Mouse (Mus musculus) left cerebral cortex, postnatal 36 days (tissue): ENCODE measurements around the gene Mplkip. TPM values are rescaled to one million over a fixed set of nuclear protein-coding genes. Genes with fewer than 3 reads are reported as not detected.

Source experiments
- microRNA-seq: library from miRNA; unstranded; fragments of <30 nt; microRNA quantifications from one replicate; pipeline ENCODE4 v1.2.0, GENCODE M21; 2022
- total RNA-seq, 2 experiments: library from RNA; stranded (reverse); gene quantifications; 2 replicates each; pipeline ENCODE4 v1.2.3; 2021

Gene Mplkip
- total RNA-seq, 2 experiments from 2014 or later: 14.4 to 19.9 TPM

Small RNA genes lying within 50 kb of the gene (microRNA-seq; reads per million reads assigned to microRNA genes)
- gene Mir466i: not detected

Other genes starting within 250 kb of the Mplkip start
- gene Sugct, start 361 bp downstream of the Mplkip start, total RNA-seq: 1 to 10 TPM; 2.0 to 2.1 TPM
- gene Cdk13, start 109.9 kb downstream of the Mplkip start, total RNA-seq: 10 to 100 TPM; 49.9 to 67.0 TPM
- gene Rala, start 249.0 kb downstream of the Mplkip start, total RNA-seq: 10 to 100 TPM; 60.9 to 61.8 TPM